ENCODE assay signal across 9 mouse cellular contexts in the genomic region with DNA sequence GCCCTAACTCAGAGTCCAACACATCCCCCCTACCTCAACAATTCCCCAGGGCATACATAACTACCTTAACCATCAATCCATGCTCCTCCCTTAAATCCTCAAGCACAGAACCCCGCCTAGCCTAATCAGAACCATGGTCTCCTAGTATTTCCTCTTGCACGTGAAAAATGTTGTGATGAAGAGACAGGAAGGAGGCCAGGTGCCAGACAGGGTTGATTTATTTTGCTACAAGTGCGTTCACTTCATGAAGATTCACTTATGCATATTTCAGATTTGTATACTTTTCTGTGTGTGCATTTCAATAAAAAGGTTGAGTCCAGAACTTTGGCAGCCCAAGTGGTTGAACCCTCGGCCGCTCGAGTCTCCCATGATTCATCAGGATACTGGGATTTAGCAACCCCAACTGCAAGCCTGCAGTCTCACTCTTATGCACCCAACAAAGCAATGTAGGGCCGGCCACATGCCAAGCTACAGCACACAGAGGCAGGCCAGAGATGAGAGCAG. TPM values are rescaled to one million over a fixed set of nuclear protein-coding genes. Genes with fewer than 3 reads are reported as not detected.
DNase-seq lines count a peak whose midpoint lies in the region; ATAC-seq lines count a peak whose summit lies in the region.
"Had no signal": no experiment of that assay in that cellular context is flagged by ENCODE, and none has a peak within 500 bp of the region (broad histone marks: within the 10 kb centered on the region; RNA-seq: fewer than 3 reads in every experiment).

No protein-coding gene starts in this region.

- H3K4me2 ChIP-seq in heart, embryonic 11.5 days = peak overlapping the region; percentile 95; the same call in 1 of the 2 replicates
- peak overlapping the region; percentile 64 for H3K4me2 ChIP-seq in intestine, embryonic 14.5 days (ENCODE audit: low read length)
- H3K4me2 ChIP-seq in midbrain, embryonic 12.5 days (replicated peaks) = no peak overlapping the region

- DNase-seq in heart, postnatal 36 days = no peak
- no peak for DNase-seq in embryonic facial prominence, embryonic 10.5 days (ENCODE audit: low spot score)
- DNase-seq in intestine, embryonic 14.5 days (ENCODE audit: low spot score) = no peak
- no peak for DNase-seq in frontal cortex, postnatal 25 days (ENCODE audit: low spot score in 2 of 2)

- ATAC-seq in heart, embryonic 11.5 days (replicated peaks; ENCODE audit: insufficient number of reproducible peaks, low FRiP score, low TSS enrichment) = no peak
- no peak for ATAC-seq in intestine, embryonic 14.5 days (replicated peaks; ENCODE audit: low FRiP score, low TSS enrichment, low read depth)
- no peak for ATAC-seq in midbrain, embryonic 12.5 days (ENCODE audit: low FRiP score, low read depth)
- ATAC-seq in CD4-positive, CD25-positive, alpha-beta regulatory T cell, adult 4 months = no peak
- no peak for ATAC-seq in monocyte, adult 5-6 weeks (replicated peaks; ENCODE audit: insufficient number of reproducible peaks, low FRiP score, low TSS enrichment, poor library complexity, severe bottlenecking)

- intact Hi-C loops in heart, postnatal 36 days (cut with DNase I) = loop anchor here (1.0 to 5.0 kb wide), 4 partner anchors 38 to 163 kb away; partner anchors contain the start of gene B9d1

- H3K4me1 ChIP-seq in heart, embryonic 11.5 days (ENCODE audit: control insufficient read depth, insufficient read depth, low read length) = peaks cover 11% of the 10 kb centered on the region; the same call in 1 of the 2 replicates
- H3K4me1 ChIP-seq in embryonic facial prominence, embryonic 10.5 days = peaks cover 21% of the 10 kb centered on the region
- peaks cover 15% of the 10 kb centered on the region for H3K4me1 ChIP-seq in intestine, embryonic 14.5 days (replicated peaks; ENCODE audit: control insufficient read depth, insufficient read depth, low read length)
- H3K4me1 ChIP-seq in midbrain, embryonic 12.5 days = peaks cover 12% of the 10 kb centered on the region

- no peak overlapping the region for H3K27ac ChIP-seq in heart, embryonic 11.5 days (ENCODE audit: low read depth, low read length)
- peak overlapping the region; percentile 93; the same call in 1 of the 2 replicates for H3K27ac ChIP-seq in embryonic facial prominence, embryonic 10.5 days (replicated peaks)
- no peak overlapping the region for H3K27ac ChIP-seq in intestine, embryonic 14.5 days (ENCODE audit: low read depth)
- H3K27ac ChIP-seq in midbrain, embryonic 12.5 days (replicated peaks) = no peak overlapping the region

- peak overlapping the region; percentile 75 for H3K4me3 ChIP-seq in heart, embryonic 11.5 days (ENCODE audit: low read depth, low read length)
- peak overlapping the region; percentile 95 for H3K4me3 ChIP-seq in embryonic facial prominence, embryonic 10.5 days
- peak overlapping the region; percentile 90 for H3K4me3 ChIP-seq in intestine, embryonic 14.5 days (ENCODE audit: low read depth, low read length)
- peak overlapping the region; percentile 93 for H3K4me3 ChIP-seq in midbrain, embryonic 12.5 days

- H3K27me3 ChIP-seq in heart, embryonic 11.5 days (ENCODE audit: control insufficient read depth, insufficient read depth, low read length) = no peaks in the 10 kb centered on the region
- H3K27me3 ChIP-seq in embryonic facial prominence, embryonic 10.5 days (replicated peaks; ENCODE audit: low read depth, poor library complexity, severe bottlenecking) = no peaks in the 10 kb centered on the region
- no peaks in the 10 kb centered on the region for H3K27me3 ChIP-seq in intestine, embryonic 14.5 days (replicated peaks; ENCODE audit: control insufficient read depth, insufficient read depth, low read length)
- H3K27me3 ChIP-seq in midbrain, embryonic 12.5 days = 0 out of 2 replicates have a peak, but pooled peaks cover 5% of the 10 kb centered on the region
- H3K27me3 ChIP-seq: Patski had no signal

- peaks cover 3% of the 10 kb centered on the region; the same call in 1 of the 2 replicates for H3K36me3 ChIP-seq in heart, embryonic 11.5 days (ENCODE audit: control insufficient read depth, insufficient read depth, low read length)
- H3K36me3 ChIP-seq in embryonic facial prominence, embryonic 10.5 days (replicated peaks) = peaks cover 8% of the 10 kb centered on the region
- H3K36me3 ChIP-seq in intestine, embryonic 14.5 days (ENCODE audit: control insufficient read depth, insufficient read depth, low read length) = no peaks in the 10 kb centered on the region
- 0 out of 2 replicates have a peak, but pooled peaks cover 6% of the 10 kb centered on the region for H3K36me3 ChIP-seq in midbrain, embryonic 12.5 days

- peak overlapping the region; percentile 89; the same call in 1 of the 2 replicates for H3K9ac ChIP-seq in heart, embryonic 11.5 days (ENCODE audit: low read depth, low read length)
- H3K9ac ChIP-seq in intestine, embryonic 14.5 days (ENCODE audit: low read length) = no peak overlapping the region
- no peak overlapping the region for H3K9ac ChIP-seq in midbrain, embryonic 12.5 days (replicated peaks)

- H3K9me3 ChIP-seq in heart, embryonic 11.5 days (replicated peaks; ENCODE audit: control insufficient read depth, low read length) = no peaks in the 10 kb centered on the region
- H3K9me3 ChIP-seq in embryonic facial prominence, embryonic 10.5 days = no peaks in the 10 kb centered on the region
- H3K9me3 ChIP-seq in intestine, embryonic 14.5 days (ENCODE audit: control insufficient read depth, low read length) = no peaks in the 10 kb centered on the region
- H3K9me3 ChIP-seq in midbrain, embryonic 12.5 days = peaks cover 6% of the 10 kb centered on the region; the same call in 1 of the 2 replicates

- WGBS in heart, embryonic 11.5 days (ENCODE audit: insufficient replicate concordance) = 85% methylated on average over 7 of the region's 7 CpGs
- WGBS in embryonic facial prominence, embryonic 10.5 days = 87% methylated on average over 7 of the region's 7 CpGs
- 75% methylated on average over 7 of the region's 7 CpGs for WGBS in intestine, embryonic 14.5 days
- WGBS in midbrain, embryonic 12.5 days = 90% methylated on average over 7 of the region's 7 CpGs

RNA-seq across cellular contexts. Expression of gene Epn2, which starts 0.4 kb away (rescaled TPM):
- 23.3 and 23.7 TPM in 2 replicates for polyA plus RNA-seq in heart, embryonic 11.5 days (2014; fragmentation: Nextera tagmentation; extraction: Ambion mirVana)
- total RNA-seq in heart, postnatal 36 days (2021) = 10 to 100 TPM; 24.0 to 26.9 TPM
- 24.7 and 25.4 TPM in 2 replicates for polyA plus RNA-seq in embryonic facial prominence, embryonic 10.5 days (2016; fragmentation: Nextera tagmentation; extraction: Ambion mirVana)
- 23.5 and 26.5 TPM in 2 replicates for polyA plus RNA-seq in intestine, embryonic 14.5 days (2014; fragmentation: Nextera tagmentation; extraction: Ambion mirVana)
- polyA plus RNA-seq in midbrain, embryonic 12.5 days (2016; fragmentation: Nextera tagmentation; extraction: Ambion mirVana) = 34.3 and 39.0 TPM in 2 replicates
- under 1 TPM; 0.26 to 0.86 TPM for polyA plus RNA-seq in CD4-positive, CD25-positive, alpha-beta regulatory T cell, adult 4 months (2017; shearing (Covaris generic))
- 1.7 to 2.5 TPM in 2 of 3 replicates, not detected in the other for total RNA-seq in monocyte, adult 5-6 weeks (2017)

Comparison
In these comparisons a context has a peak if more than half of its experiments do, and no peak if none do; other contexts are left out.
1. RNA of gene Epn2, which starts 0.4 kb away (polyA plus RNA-seq): 34.3 to 39.0 TPM in midbrain, embryonic 12.5 days, 24.7 to 25.4 TPM in embryonic facial prominence, embryonic 10.5 days, 23.5 to 26.5 TPM in intestine, embryonic 14.5 days and 23.3 to 23.7 TPM in heart, embryonic 11.5 days; 0.26 to 0.86 TPM in CD4-positive, CD25-positive, alpha-beta regulatory T cell, adult 4 months; every median in the first group is over 10 times any median in the second.
2. Peak in every context shown above with its lines, with median percentiles within 50 percentile points of each other: H3K4me3 ChIP-seq.